Mouse (Mus musculus): ENCODE measurements at regions not wholly inside any gene's neighbourhood (a gene's known extent, or its start where the extent isn't known, plus 50 kb on each side); places are given as distances from the start of the nearest gene placed in this dataset.
"Not testable (repeated sequence)": the region's sequence is repeated elsewhere in the genome, so short reads cannot be mapped to it uniquely, and the experiment has no call there.

DNA sequence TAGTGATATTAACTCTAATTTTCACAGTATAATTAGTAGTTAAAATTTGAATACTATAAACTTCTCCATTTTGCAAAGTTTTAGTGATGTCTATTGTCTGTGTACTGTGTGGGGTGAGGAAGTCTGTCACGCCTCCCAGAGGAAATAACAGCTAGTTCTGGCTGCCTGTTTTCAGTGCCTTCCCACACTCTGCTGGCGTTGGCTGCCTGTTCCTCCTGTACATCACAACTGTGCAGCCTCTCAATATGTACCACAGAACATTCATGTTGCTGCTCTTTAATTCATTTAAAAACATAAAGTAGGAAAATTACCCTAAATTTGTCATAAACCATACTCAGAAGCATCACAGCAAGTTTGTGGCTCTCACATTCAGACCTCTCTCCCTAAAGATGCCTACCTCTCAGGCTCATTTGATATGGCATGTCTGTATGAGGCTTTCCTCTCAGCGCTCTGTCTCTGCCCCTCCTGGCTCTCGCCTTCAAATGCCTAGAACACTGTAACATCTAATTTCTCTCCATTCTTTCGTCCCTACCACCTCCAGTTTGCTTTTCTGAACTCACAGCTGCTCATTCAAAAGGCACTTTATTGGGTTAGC lies 239.7 kb upstream of the Zic4 start:
- H3K36me3 ChIP-seq (ENCODE audit: control insufficient read depth, insufficient read depth, low read length) = no peaks in the 10 kb centered on the region
- H3K9me3 ChIP-seq (ENCODE audit: control insufficient read depth, low read length) = no peaks in the 10 kb centered on the region
- no peak overlapping the region for H3K9ac ChIP-seq (replicated peaks; ENCODE audit: low read depth, low read length)
- no peaks in the 10 kb centered on the region for H3K4me1 ChIP-seq (ENCODE audit: control insufficient read depth, insufficient read depth, low read length)
- no peak overlapping the region for H3K4me2 ChIP-seq (ENCODE audit: low read depth, low read length)
- 76% methylated on average over 5 of the region's 5 CpGs for WGBS
- no peak for ATAC-seq (ENCODE audit: low read depth)
- no peaks in the 10 kb centered on the region for H3K27me3 ChIP-seq (ENCODE audit: control insufficient read depth, insufficient read depth, low read length)
- H3K4me3 ChIP-seq (ENCODE audit: low read depth, low read length) = no peak overlapping the region
- no peak overlapping the region for H3K27ac ChIP-seq (ENCODE audit: low read depth, low read length)

DNA sequence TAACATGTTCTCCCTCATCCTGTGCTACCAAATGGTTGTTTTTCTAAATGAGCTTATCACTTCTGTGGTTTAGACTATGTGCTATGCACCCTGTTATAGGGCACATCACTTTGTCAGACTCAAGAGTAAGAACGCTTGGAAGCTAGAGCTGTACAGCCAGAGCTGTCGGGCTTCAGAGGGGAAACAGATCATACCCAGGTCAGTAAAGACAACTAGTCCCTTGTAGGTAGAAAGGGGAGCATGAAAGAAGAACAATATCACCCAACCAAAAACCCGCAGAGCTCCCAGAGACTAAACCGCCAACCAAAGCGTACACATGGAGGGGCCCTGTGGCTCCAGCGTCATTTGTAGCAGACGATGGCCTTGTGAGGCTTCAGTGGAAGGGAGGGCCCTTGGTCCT lies 239.0 kb upstream of the Zic4 start:
- Histone ChIP-seq H3K4me2 (ENCODE audit: low read depth, low read length) (no peak overlapping the region), H3K9me3 (ENCODE audit: control insufficient read depth, low read length) (no peaks in the 10 kb centered on the region), H3K27ac (ENCODE audit: low read depth, low read length) (no peak overlapping the region), H3K9ac (replicated peaks; ENCODE audit: low read depth, low read length) (no peak overlapping the region), H3K4me3 (ENCODE audit: low read depth, low read length) (no peak overlapping the region), H3K27me3 (ENCODE audit: control insufficient read depth, insufficient read depth, low read length) (no peaks in the 10 kb centered on the region), H3K4me1 (ENCODE audit: control insufficient read depth, insufficient read depth, low read length) (no peaks in the 10 kb centered on the region), H3K36me3 (ENCODE audit: control insufficient read depth, insufficient read depth, low read length) (no peaks in the 10 kb centered on the region)
- WGBS = 84% methylated on average over 7 of the region's 7 CpGs
- no peak for ATAC-seq (ENCODE audit: low read depth)

DNA sequence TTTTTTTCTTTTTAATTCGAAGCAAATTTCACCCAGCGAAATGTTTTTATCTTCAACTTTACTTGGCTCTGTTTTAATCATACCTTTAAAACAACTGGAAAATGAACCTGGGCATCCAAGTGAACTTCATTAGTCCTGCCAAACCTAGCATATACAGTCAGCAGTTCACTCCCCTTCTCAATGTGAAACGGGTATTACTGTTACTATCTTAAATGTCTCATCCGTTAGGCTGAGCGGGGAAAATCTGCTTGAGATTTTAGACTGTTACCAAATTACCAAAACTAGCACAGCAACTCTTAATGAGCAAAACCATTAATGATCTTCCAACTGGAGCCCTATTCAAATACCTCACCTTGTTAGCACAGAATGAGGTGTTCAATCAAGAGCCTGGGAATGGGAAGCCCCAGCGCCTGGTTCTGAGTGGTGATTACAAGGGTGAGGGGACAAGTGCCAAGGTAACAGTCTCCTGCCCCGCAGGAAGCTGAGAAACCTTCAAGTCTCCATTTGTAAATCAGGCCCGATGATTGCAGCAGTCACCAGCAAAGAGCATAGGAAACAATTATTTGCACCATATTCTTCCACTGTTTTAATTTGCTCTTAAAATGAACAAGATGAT lies 235.5 kb upstream of the Zic4 start:
- WGBS = 59% methylated on average over 8 of the region's 8 CpGs
- no peaks in the 10 kb centered on the region for H3K27me3 ChIP-seq (ENCODE audit: control insufficient read depth, insufficient read depth, low read length)
- no peaks in the 10 kb centered on the region for H3K4me1 ChIP-seq (ENCODE audit: control insufficient read depth, insufficient read depth, low read length)
- no peaks in the 10 kb centered on the region for H3K9me3 ChIP-seq (ENCODE audit: control insufficient read depth, low read length)
- no peak overlapping the region for H3K4me2 ChIP-seq (ENCODE audit: low read depth, low read length)
- no peaks in the 10 kb centered on the region for H3K36me3 ChIP-seq (ENCODE audit: control insufficient read depth, insufficient read depth, low read length)
- H3K9ac ChIP-seq (replicated peaks; ENCODE audit: low read depth, low read length) = no peak overlapping the region
- no peak overlapping the region for H3K4me3 ChIP-seq (ENCODE audit: low read depth, low read length)
- ATAC-seq (ENCODE audit: low read depth) = no peak
- no peak overlapping the region for H3K27ac ChIP-seq (ENCODE audit: low read depth, low read length)

DNA sequence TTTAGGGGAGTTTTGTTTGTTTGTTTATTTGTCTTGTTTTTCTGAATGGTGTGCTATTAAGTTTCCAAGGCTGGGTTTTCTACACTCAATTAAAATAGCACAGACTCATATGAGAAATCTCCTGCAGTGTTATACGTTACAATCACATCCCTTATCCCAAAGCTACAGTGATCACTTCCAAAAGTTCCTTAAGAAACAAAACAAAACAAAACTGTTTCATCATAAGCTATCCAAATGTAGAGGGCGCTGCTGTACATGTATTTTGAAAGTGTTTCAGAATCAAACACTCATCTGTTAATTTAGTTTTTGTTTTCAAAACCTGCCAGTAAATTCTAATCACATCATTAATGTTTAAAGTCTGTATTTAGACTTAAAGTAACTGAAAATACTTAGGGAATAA lies 233.7 kb upstream of the Zic4 start:
- WGBS = 56% methylated on average over 2 of the region's 2 CpGs
- ATAC-seq (ENCODE audit: low read depth); H3K9ac ChIP-seq (replicated peaks; ENCODE audit: low read depth, low read length); H3K4me2 ChIP-seq (ENCODE audit: low read depth, low read length); H3K4me1 ChIP-seq (ENCODE audit: control insufficient read depth, insufficient read depth, low read length); H3K27ac ChIP-seq (ENCODE audit: low read depth, low read length); H3K36me3 ChIP-seq (ENCODE audit: control insufficient read depth, insufficient read depth, low read length); H3K27me3 ChIP-seq (ENCODE audit: control insufficient read depth, insufficient read depth, low read length); H3K9me3 ChIP-seq (ENCODE audit: control insufficient read depth, low read length); H3K4me3 ChIP-seq (ENCODE audit: low read depth, low read length): not testable (repeated sequence)

DNA sequence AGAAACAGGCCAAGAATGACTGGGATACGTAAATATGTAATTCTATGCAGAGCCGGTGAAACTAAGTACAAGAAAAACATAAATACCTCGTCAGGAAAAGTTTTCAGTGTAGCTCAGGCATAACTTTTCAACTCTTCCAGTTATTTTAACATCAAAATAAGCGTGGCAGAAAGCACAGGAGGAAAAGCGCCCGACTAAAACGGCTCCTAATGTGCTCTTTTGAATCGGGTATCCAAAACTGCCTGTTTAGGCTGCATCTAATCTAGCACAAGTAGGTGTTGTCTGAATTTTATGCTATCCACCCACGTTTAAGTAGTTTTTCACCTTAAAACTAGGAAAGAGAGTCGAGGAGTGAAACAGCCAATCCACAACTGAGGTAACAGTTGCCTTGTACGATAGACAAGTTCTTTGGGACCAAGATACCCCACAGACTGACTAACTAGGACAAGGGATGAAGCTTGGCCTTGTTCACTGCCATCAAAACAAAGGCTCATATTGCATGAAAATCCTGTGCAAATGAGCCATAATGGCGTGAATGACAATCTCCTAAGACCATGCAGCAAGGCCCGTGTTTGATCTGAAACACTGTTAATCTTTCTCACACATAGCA lies 232.0 kb upstream of the Zic4 start:
- Histone ChIP-seq H3K27ac (ENCODE audit: low read depth, low read length) (no peak overlapping the region), H3K9me3 (ENCODE audit: control insufficient read depth, low read length) (no peaks in the 10 kb centered on the region), H3K4me1 (ENCODE audit: control insufficient read depth, insufficient read depth, low read length) (no peaks in the 10 kb centered on the region), H3K36me3 (ENCODE audit: control insufficient read depth, insufficient read depth, low read length) (no peaks in the 10 kb centered on the region), H3K4me2 (ENCODE audit: low read depth, low read length) (no peak overlapping the region), H3K9ac (replicated peaks; ENCODE audit: low read depth, low read length) (no peak overlapping the region), H3K27me3 (ENCODE audit: control insufficient read depth, insufficient read depth, low read length) (no peaks in the 10 kb centered on the region), H3K4me3 (ENCODE audit: low read depth, low read length) (no peak overlapping the region)
- ATAC-seq (ENCODE audit: low read depth) = no peak
- WGBS = 84% methylated on average over 13 of the region's 13 CpGs

DNA sequence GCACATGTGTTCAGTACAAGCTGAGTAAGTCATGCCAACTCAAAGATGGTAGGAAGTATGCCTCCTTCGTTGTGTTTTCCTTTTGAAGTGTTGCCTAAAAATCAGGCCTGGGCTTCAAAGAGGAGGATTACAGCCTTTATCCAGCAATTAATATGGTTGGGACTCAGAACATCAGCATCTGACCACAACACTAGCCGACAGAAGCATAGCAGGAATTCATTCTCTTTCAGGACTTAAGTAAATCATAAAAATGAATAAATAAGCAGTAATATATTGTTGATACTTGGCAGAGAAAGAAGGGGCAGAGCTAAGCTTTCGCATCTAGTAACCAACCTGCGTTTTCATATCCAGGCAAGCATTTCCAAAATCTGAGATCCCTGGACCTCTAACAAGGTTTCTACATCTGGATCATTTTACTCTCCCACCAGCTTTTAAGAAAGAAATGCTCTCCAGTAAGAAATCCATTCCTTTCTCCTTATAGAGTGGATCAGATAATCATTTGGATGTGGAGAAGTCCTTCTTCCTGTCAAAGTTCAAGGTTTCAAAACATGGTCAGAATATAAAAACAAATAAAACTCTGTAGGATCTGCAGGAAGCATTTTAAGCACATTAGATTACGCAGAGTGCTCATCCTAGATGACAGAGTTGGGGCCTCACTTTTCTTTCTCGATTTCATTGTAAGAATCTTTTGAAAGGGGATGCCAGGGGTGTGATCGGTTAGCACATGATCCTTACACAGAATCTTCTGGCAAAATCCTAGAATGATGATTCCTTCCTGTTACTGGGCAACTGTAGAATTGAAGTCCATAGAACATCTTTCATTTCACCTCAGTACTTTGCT lies 230.6 kb upstream of the Zic4 start:
- ATAC-seq (ENCODE audit: low read depth) = no peak
- H3K36me3 ChIP-seq (ENCODE audit: control insufficient read depth, insufficient read depth, low read length) = no peaks in the 10 kb centered on the region
- H3K4me2 ChIP-seq (ENCODE audit: low read depth, low read length) = no peak overlapping the region
- no peaks in the 10 kb centered on the region for H3K9me3 ChIP-seq (ENCODE audit: control insufficient read depth, low read length)
- no peaks in the 10 kb centered on the region for H3K27me3 ChIP-seq (ENCODE audit: control insufficient read depth, insufficient read depth, low read length)
- H3K27ac ChIP-seq (ENCODE audit: low read depth, low read length) = no peak overlapping the region
- H3K4me1 ChIP-seq (ENCODE audit: control insufficient read depth, insufficient read depth, low read length) = no peaks in the 10 kb centered on the region
- no peak overlapping the region for H3K4me3 ChIP-seq (ENCODE audit: low read depth, low read length)
- WGBS = 82% methylated on average over 7 of the region's 7 CpGs
- H3K9ac ChIP-seq (replicated peaks; ENCODE audit: low read depth, low read length) = no peak overlapping the region

DNA sequence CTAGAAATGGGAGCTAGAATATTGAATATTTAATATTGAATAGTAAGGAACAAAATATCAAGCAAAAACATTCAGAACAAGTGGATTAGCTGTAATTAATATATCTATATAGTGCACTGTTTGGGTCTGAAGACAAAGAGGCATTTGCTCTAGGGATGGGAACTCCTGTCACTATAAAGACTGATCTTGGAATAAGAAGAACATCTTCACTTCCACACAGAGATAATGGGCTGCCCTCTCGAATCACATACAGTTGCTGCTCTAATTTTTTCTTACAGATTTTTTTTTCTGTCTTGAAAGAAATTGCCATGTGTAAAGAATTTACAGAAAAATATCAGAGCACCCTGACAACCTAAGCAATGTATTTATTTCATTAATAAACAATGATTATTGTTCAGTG lies 229.7 kb upstream of the Zic4 start:
- Histone ChIP-seq H3K4me3 (ENCODE audit: low read depth, low read length) (no peak overlapping the region), H3K4me2 (ENCODE audit: low read depth, low read length) (no peak overlapping the region), H3K4me1 (ENCODE audit: control insufficient read depth, insufficient read depth, low read length) (no peaks in the 10 kb centered on the region), H3K9me3 (ENCODE audit: control insufficient read depth, low read length) (no peaks in the 10 kb centered on the region), H3K9ac (replicated peaks; ENCODE audit: low read depth, low read length) (no peak overlapping the region), H3K27me3 (ENCODE audit: control insufficient read depth, insufficient read depth, low read length) (no peaks in the 10 kb centered on the region), H3K27ac (ENCODE audit: low read depth, low read length) (no peak overlapping the region), H3K36me3 (ENCODE audit: control insufficient read depth, insufficient read depth, low read length) (no peaks in the 10 kb centered on the region)
- no peak for ATAC-seq (ENCODE audit: low read depth)
- 64% methylated on average over 1 of the region's 1 CpGs for WGBS

DNA sequence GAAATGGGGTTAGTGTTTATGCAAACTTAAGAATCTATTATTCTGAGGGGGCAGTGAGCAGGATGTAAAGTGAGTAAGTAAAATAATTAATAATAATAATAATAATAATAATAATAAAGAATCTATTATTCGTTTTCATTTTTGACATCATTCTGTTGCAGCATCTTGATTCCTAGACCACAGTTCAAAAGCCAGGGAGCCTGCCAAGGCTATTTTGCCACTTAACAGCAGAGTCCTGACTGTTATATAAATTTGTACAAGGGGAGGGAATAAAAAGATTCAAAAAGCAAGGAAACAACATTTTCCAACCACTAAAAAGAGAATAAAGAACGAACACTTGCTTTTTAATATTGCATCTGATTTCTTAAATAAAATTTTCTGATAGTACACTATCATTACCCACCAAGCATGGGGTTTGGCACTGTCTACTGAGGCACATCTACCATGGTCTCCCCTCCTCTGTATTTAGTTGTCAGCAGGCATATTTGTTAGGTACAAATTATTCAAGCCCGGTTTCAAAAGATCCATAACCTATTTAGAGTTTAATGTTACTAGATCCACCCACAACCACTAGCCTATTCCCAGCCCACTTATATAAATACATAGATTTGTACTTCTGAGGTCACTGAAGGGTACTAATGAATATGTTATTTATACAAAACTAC lies 228.8 kb upstream of the Zic4 start:
- Histone ChIP-seq H3K4me2 (ENCODE audit: low read depth, low read length) (no peak overlapping the region), H3K27ac (ENCODE audit: low read depth, low read length) (no peak overlapping the region), H3K9ac (replicated peaks; ENCODE audit: low read depth, low read length) (no peak overlapping the region), H3K4me3 (ENCODE audit: low read depth, low read length) (no peak overlapping the region), H3K36me3 (ENCODE audit: control insufficient read depth, insufficient read depth, low read length) (no peaks in the 10 kb centered on the region), H3K4me1 (ENCODE audit: control insufficient read depth, insufficient read depth, low read length) (no peaks in the 10 kb centered on the region), H3K27me3 (ENCODE audit: control insufficient read depth, insufficient read depth, low read length) (no peaks in the 10 kb centered on the region), H3K9me3 (ENCODE audit: control insufficient read depth, low read length) (no peaks in the 10 kb centered on the region)
- no peak for ATAC-seq (ENCODE audit: low read depth)
- 93% methylated on average over 3 of the region's 3 CpGs for WGBS

Measured in neural tube, embryonic 14.5 days (tissue).